Mouse (Mus musculus) forebrain, embryonic 12.5 days (tissue): ENCODE results near the gene Rnf111. TPM values are rescaled to one million over a fixed set of nuclear protein-coding genes. Genes with fewer than 3 reads are reported as not detected.
A peak's percentile ranks its signal among the peaks of the same experiment; 100 is the strongest.

Experiments used
- ATAC-seq: fragments of 200-750 bp; cut with Nextera tagmentation; 2 replicates; pipeline ENCODE4 v1.8.0; 2017; ENCODE audit warnings: moderate TSS enrichment; ENCODE audit not compliant: low FRiP score
- H3K27ac ChIP-seq: fragments of 300-500 bp; sonication (generic); 2 replicates; pipeline ENCODE4 v1.5.1; 2016; ENCODE audit warnings: mild to moderate bottlenecking
- H3K27me3 ChIP-seq: fragments of 300-500 bp; sonication (generic); 2 replicates; pipeline ENCODE4 v1.6.1; 2016; ENCODE audit warnings: mild to moderate bottlenecking
- H3K36me3 ChIP-seq: fragments of 300-500 bp; sonication (generic); replicated peaks from 2 replicates; pipeline ENCODE4 v1.6.1; 2016; ENCODE audit warnings: mild to moderate bottlenecking
- H3K4me1 ChIP-seq: fragments of 300-500 bp; sonication (generic); 2 replicates; pipeline ENCODE4 v1.6.1; 2016
- H3K4me2 ChIP-seq: fragments of 300-500 bp; sonication (generic); 2 replicates; pipeline ENCODE4 v1.6.1; 2016; ENCODE audit warnings: mild to moderate bottlenecking, moderate library complexity
- H3K4me3 ChIP-seq: fragments of 300-500 bp; sonication (generic); replicated peaks from 2 replicates; pipeline ENCODE4 v1.5.1; 2016; ENCODE audit warnings: mild to moderate bottlenecking
- H3K9ac ChIP-seq: fragments of 300-500 bp; sonication (generic); 2 replicates; pipeline ENCODE4 v1.6.1; 2016; ENCODE audit warnings: mild to moderate bottlenecking
- H3K9me3 ChIP-seq: fragments of 300-500 bp; sonication (generic); 2 replicates; pipeline ENCODE4 v1.6.1; 2016
- WGBS: fragments of 180-500 bp; shearing (Covaris S2); methylation state at CpG from one replicate; pipeline ENCODE4 v1.1.7; 2016; 5-methylcytosine and 5-hydroxymethylcytosine counted together
- polyA plus RNA-seq: library from polyadenylated mRNA; unstranded; fragments of >200 nt; fragmentation: Nextera tagmentation; extraction: Ambion mirVana; gene quantifications from 2 replicates; pipeline ENCODE4 v1.2.1, GENCODE M21; 2016

The Rnf111 gene
- polyA plus RNA-seq, 1 experiment from 2014 or later, result 43.0 TPM

DNA sequence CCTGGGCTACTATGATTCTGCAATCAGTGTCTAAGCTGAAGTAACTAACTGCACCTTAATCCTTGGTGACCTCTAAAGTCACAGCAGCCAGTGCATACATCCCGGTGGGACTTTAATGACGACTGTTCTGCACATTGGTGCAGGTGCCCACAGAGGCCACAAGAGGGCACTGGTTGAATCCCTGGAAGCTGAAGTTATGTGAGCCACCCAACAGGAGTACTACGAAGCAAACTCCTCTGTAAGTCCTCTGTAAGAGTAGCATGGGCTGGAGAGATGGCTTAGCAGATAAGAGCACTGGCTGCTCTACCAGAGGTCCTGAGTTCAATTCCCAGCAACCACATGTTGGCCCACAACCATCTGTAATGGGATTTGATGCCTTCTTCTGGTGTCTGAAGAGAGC is 87.1 kb downstream of the Rnf111 start:
- peaks cover 69% of the 10 kb centered on the region for H3K36me3 ChIP-seq
- 85% methylated on average over 3 of the region's 3 CpGs for WGBS
- ATAC-seq, result no peak

GRCm38 (mm10) chr9:70413038-70413437 is 90.5 kb downstream of the Rnf111 start:
- Histone ChIP-seq H3K27ac (no peak overlapping the region), H3K36me3 (peaks cover 94% of the 10 kb centered on the region), H3K9ac (no peak overlapping the region), H3K27me3 (no peaks in the 10 kb centered on the region), H3K4me1 (no peaks in the 10 kb centered on the region), H3K4me3 (no peak overlapping the region), H3K4me2 (no peak overlapping the region), H3K9me3 (no peaks in the 10 kb centered on the region)
- no peak for ATAC-seq
- WGBS, result 92% methylated on average over 7 of the region's 7 CpGs

More for the DNA sequence above, 87.1 kb downstream of the Rnf111 start:
- Histone ChIP-seq H3K9me3 (no peaks in the 10 kb centered on the region), H3K4me1 (peaks cover 7% of the 10 kb centered on the region), H3K4me2 (no peak overlapping the region), H3K27me3 (no peaks in the 10 kb centered on the region), H3K4me3 (no peak overlapping the region), H3K9ac (no peak overlapping the region), H3K27ac (no peak overlapping the region)

- H3K36me3 ChIP-seq, result peaks cover 92% of the 10 kb centered on the region
- H3K9me3 ChIP-seq, result no peaks in the 10 kb centered on the region
- WGBS, result 74% methylated on average over 11 of the region's 11 CpGs
- H3K9ac ChIP-seq, result no peak overlapping the region
- H3K4me1 ChIP-seq, result no peaks in the 10 kb centered on the region
- H3K4me3 ChIP-seq, result no peak overlapping the region
- H3K27ac ChIP-seq, result no peak overlapping the region
- no peak for ATAC-seq
- H3K27me3 ChIP-seq, result no peaks in the 10 kb centered on the region
- no peak overlapping the region for H3K4me2 ChIP-seq
Measured at GRCm38 (mm10) chr9:70410668-70411067, 92.9 kb downstream of the Rnf111 start.

DNA sequence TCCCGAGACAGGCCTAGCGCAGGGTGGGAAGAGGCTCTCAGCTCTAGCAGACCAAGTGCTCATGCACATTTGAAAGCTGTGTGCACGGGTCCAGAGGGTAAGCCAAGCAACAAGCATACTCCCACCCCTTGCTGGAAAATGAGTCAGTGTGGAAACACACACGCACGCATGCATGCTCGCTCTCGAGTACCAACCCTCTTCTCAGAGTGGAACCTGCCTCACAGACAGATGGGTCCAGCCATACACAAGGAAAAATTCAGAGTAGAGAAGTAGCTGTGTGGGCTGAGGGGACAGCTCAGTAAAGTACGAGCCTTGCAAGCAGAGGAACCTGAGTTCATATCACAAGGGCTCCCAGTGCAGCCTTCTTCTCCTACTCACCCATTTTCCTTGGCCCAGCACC is 93.8 kb downstream of the Rnf111 start:
- H3K9me3 ChIP-seq, result no peaks in the 10 kb centered on the region
- no peak overlapping the region for H3K4me3 ChIP-seq
- H3K4me2 ChIP-seq, result no peak overlapping the region
- ATAC-seq, result no peak
- H3K9ac ChIP-seq, result no peak overlapping the region
- no peaks in the 10 kb centered on the region for H3K27me3 ChIP-seq
- H3K27ac ChIP-seq, result no peak overlapping the region
- peaks cover 83% of the 10 kb centered on the region for H3K36me3 ChIP-seq
- WGBS, result 94% methylated on average over 8 of the region's 8 CpGs
- no peaks in the 10 kb centered on the region for H3K4me1 ChIP-seq

- Histone ChIP-seq H3K9me3 (no peaks in the 10 kb centered on the region), H3K9ac (no peak overlapping the region), H3K4me2 (no peak overlapping the region), H3K27me3 (no peaks in the 10 kb centered on the region), H3K4me1 (no peaks in the 10 kb centered on the region), H3K36me3 (peaks cover 75% of the 10 kb centered on the region), H3K27ac (no peak overlapping the region), H3K4me3 (no peak overlapping the region)
- WGBS, result 89% methylated on average over 3 of the region's 3 CpGs
- no peak for ATAC-seq
Measured at GRCm38 (mm10) chr9:70408791-70409190, 94.7 kb downstream of the Rnf111 start.

- Histone ChIP-seq H3K4me1 (no peaks in the 10 kb centered on the region), H3K9me3 (no peaks in the 10 kb centered on the region), H3K4me3 (no peak overlapping the region), H3K9ac (no peak overlapping the region), H3K27ac (no peak overlapping the region), H3K27me3 (no peaks in the 10 kb centered on the region), H3K4me2 (no peak overlapping the region), H3K36me3 (peaks cover 53% of the 10 kb centered on the region)
- WGBS, result 97% methylated on average over 3 of the region's 3 CpGs
- ATAC-seq, result no peak
Measured at GRCm38 (mm10) chr9:70406596-70406995, 96.9 kb downstream of the Rnf111 start.

DNA sequence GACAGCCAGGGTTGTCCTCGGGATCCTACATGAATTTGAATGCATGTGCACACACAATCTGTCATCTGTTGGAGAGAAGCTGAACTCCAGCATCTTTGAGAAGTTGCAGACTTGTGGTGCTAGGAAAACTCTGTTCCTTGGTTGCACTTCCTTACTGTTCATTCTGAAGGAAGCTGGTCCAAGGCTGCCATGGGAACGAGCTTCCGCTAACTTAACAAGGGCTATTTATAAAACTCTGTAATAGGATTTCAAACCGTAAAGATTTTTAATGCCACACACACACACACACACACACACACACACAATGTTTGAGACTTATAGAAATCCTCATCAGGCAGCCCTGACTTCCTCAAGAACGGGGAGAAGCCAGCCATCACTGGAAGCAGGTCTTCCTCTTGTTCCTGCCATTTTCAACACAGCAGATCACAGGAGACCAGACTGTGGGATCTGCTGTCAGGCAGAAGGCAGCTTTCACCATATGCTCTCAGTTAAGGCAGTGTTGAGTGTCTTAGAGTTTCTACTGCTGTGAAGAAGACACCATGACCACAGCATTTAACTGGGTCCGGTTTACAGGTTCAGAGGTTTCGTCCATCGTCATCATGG is 101.5 kb downstream of the Rnf111 start:
- no peak overlapping the region for H3K4me3 ChIP-seq
- H3K36me3 ChIP-seq, result peaks cover 8% of the 10 kb centered on the region
- H3K27me3 ChIP-seq, result no peaks in the 10 kb centered on the region
- ATAC-seq, result no peak
- 90% methylated on average over 8 of the region's 8 CpGs for WGBS
- H3K4me2 ChIP-seq, result no peak overlapping the region
- no peaks in the 10 kb centered on the region for H3K4me1 ChIP-seq
- H3K9ac ChIP-seq, result no peak overlapping the region
- H3K27ac ChIP-seq, result no peak overlapping the region
- no peaks in the 10 kb centered on the region for H3K9me3 ChIP-seq

DNA sequence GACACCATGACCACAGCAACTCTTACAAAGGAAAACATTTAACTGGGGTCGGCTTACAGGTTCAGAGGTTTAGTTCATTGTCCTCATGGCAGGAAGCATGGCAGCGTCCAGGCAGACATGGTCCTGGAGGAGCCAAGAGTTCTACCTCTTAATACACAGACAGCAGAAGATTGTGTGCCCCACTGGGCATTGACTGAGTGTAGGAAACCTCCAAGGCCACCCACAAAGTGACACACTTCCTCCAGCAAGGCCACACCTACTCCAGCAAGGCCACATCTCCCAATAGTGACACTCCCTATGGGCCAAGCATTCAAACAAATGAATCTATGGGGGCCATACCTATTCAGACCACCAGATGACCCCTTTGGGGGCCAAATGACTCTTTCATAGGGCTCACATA is 107.4 kb downstream of the Rnf111 start:
- Histone ChIP-seq H3K9ac (no peak overlapping the region), H3K4me2 (no peak overlapping the region), H3K27ac (no peak overlapping the region), H3K27me3 (no peaks in the 10 kb centered on the region), H3K36me3 (no peaks in the 10 kb centered on the region), H3K9me3 (no peaks in the 10 kb centered on the region), H3K4me1 (no peaks in the 10 kb centered on the region), H3K4me3 (no peak overlapping the region)
- 84% methylated on average over 2 of the region's 2 CpGs for WGBS
- no peak for ATAC-seq

GRCm38 (mm10) chr9:70395617-70396016 is 107.9 kb downstream of the Rnf111 start:
- H3K27ac ChIP-seq, result no peak overlapping the region
- no peak overlapping the region for H3K4me3 ChIP-seq
- H3K36me3 ChIP-seq, result no peaks in the 10 kb centered on the region
- no peak overlapping the region for H3K4me2 ChIP-seq
- H3K9ac ChIP-seq, result no peak overlapping the region
- WGBS, result 84% methylated on average over 12 of the region's 12 CpGs
- no peaks in the 10 kb centered on the region for H3K4me1 ChIP-seq
- no peak for ATAC-seq
- no peaks in the 10 kb centered on the region for H3K9me3 ChIP-seq
- no peaks in the 10 kb centered on the region for H3K27me3 ChIP-seq

DNA sequence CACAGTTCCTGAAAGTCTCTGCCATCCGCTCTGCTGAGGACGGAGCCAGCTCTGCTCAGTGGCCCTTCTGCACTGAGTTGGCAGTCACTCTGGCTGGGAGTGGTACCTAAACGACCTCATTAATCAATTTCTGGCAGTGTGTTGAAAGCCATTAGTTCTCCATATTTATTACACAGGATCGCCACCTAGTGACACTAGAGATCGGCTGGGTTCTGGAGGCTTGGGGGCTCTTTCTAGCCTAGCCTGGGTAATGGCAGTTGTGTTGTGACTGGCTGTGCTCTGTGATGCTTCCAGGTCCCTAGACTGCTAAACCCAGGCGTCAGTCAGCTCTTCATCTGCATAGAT is 111.0 kb downstream of the Rnf111 start:
- no peak overlapping the region for H3K4me2 ChIP-seq
- H3K4me1 ChIP-seq, result no peaks in the 10 kb centered on the region
- no peak overlapping the region for H3K9ac ChIP-seq
- no peaks in the 10 kb centered on the region for H3K36me3 ChIP-seq
- ATAC-seq, result peak; percentile 49; the same call in 1 of the 2 replicates
- no peak overlapping the region for H3K27ac ChIP-seq
- 30% methylated on average over 6 of the region's 6 CpGs for WGBS
- H3K4me3 ChIP-seq, result no peak overlapping the region
- H3K9me3 ChIP-seq, result no peaks in the 10 kb centered on the region
- no peaks in the 10 kb centered on the region for H3K27me3 ChIP-seq

DNA sequence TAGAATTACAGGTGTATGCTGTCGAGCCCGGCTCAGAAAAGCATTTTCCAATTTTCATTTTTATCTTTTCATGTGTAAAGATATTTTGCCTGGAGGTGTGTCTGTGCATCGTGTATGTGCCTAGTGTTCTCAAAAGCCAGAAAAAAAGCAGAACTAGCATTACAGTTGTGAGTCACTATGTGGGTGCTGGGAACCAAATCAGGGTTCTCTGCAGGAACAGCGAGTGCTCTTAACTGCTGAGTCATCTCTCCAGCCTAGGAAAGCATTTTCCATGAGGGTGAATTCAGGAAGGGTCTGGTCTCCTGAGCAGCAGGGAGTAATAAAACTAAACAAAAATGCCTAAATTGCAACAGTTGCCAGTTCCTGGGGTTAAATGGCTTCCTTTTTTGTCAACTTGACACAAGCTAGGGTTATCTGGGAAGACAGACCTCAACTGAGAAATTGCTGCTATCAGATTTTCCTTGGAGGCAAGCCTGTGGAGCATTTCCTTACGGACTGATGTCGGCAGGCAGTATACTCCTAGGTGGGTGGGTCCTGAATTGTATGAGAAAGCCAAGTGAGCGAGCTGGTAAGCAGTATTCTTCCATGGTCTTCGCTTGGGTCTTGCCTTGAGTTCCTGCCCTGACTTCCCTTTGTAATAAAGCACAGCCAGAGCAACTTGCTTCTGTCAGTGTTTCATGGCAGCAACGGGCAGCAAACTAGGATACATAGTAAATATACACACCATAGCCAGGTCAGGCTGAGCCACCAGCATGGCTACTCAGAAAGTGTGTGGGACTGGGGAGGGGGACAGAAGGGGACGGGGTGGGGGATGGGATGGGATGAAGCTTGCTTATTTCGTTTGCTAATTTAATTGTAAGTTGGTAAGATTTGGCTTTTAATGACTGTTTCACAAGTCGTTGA is 111.6 kb downstream of the Rnf111 start:
- H3K36me3 ChIP-seq, result no peaks in the 10 kb centered on the region
- no peak for ATAC-seq
- 82% methylated on average over 12 of the region's 12 CpGs for WGBS

DNA sequence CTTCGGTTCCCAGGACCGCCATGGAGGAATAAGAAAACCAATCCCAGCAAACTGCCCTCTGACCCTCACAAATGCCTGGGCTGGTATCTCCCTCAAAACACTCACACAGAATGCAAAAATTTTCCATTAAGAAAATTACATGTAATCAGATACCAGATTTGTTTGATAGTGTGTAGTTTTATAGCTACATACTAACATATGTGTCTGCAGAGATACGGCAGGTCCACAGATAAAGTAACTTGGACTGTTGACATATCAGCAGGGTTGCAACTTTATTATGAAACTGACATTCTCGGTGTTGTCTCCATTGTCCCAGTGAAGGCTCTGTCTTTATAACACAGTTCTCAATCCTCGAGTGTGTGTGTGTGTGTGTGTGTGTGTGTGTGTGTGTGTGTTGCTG is 112.5 kb downstream of the Rnf111 start:
- Histone ChIP-seq H3K36me3 (no peaks in the 10 kb centered on the region), H3K9me3 (no peaks in the 10 kb centered on the region)

More for the DNA sequence above, 111.6 kb downstream of the Rnf111 start:
- no peak overlapping the region for H3K9ac ChIP-seq
- H3K4me1 ChIP-seq, result no peaks in the 10 kb centered on the region
- H3K4me3 ChIP-seq, result no peak overlapping the region
- no peak overlapping the region for H3K27ac ChIP-seq
- no peaks in the 10 kb centered on the region for H3K9me3 ChIP-seq
- H3K4me2 ChIP-seq, result no peak overlapping the region
- no peaks in the 10 kb centered on the region for H3K27me3 ChIP-seq

GRCm38 (mm10) chr9:70389548-70389947 is 114.0 kb downstream of the Rnf111 start:
- no peaks in the 10 kb centered on the region for H3K4me1 ChIP-seq
- no peaks in the 10 kb centered on the region for H3K36me3 ChIP-seq
- no peak overlapping the region for H3K4me3 ChIP-seq
- ATAC-seq, result no peak
- H3K27ac ChIP-seq, result no peak overlapping the region
- H3K4me2 ChIP-seq, result no peak overlapping the region
- 92% methylated on average over 3 of the region's 3 CpGs for WGBS
- H3K27me3 ChIP-seq, result no peaks in the 10 kb centered on the region
- no peaks in the 10 kb centered on the region for H3K9me3 ChIP-seq
- H3K9ac ChIP-seq, result no peak overlapping the region

More for the DNA sequence above, 112.5 kb downstream of the Rnf111 start:
- WGBS, result 87% methylated on average over 5 of the region's 5 CpGs
- no peaks in the 10 kb centered on the region for H3K4me1 ChIP-seq
- H3K4me2 ChIP-seq, result no peak overlapping the region
- no peak overlapping the region for H3K4me3 ChIP-seq
- no peaks in the 10 kb centered on the region for H3K27me3 ChIP-seq
- no peak for ATAC-seq
- no peak overlapping the region for H3K27ac ChIP-seq
- no peak overlapping the region for H3K9ac ChIP-seq
